23 mouse cellular contexts compared by ENCODE assay signal in genomic region chr12:73881399-73881798, GRCm38 (mm10). TPM values are rescaled to one million over a fixed set of nuclear protein-coding genes. Genes with fewer than 3 reads are reported as not detected.
DNase-seq lines count a peak whose midpoint lies in the region; ATAC-seq and TF ChIP-seq lines count a peak whose summit lies in the region.
"Had no signal": no experiment of that assay in that cellular context is flagged by ENCODE, and none has a peak within 500 bp of the region (broad histone marks: within the 10 kb centered on the region; RNA-seq: fewer than 3 reads in every experiment).

No protein-coding gene starts in this region.

- no peak for TF ChIP-seq CTCF in lung, postnatal 0 days (IDR thresholded peaks at IDR 0.05)

- DNase-seq in lung, postnatal 0 days (ENCODE audit: low spot score) = no peak
- DNase-seq in lung, postnatal 25 days (ENCODE audit: low spot score) = no peak
- peak; percentile 50 to 55 for DNase-seq in B cell, adult 2 months
- no peak for DNase-seq in left cerebral cortex, postnatal 4 days
- DNase-seq in frontal cortex, postnatal 25 days (ENCODE audit: low spot score in 2 of 2) = no peak
- DNase-seq: cerebellum, adult 9-11 months; gastrocnemius, adult 2 months; heart, postnatal 14 days; kidney, adult 2 months; lung, postnatal 4 days had no signal

- H3K4me1 ChIP-seq in lung, postnatal 0 days (ENCODE audit: insufficient read depth, low read depth, low read length) = peaks cover 3% of the 10 kb centered on the region; the same call in 1 of the 2 replicates
- H3K4me1 ChIP-seq in kidney, embryonic 16.5 days (ENCODE audit: insufficient read depth, low read length) = peaks cover 4% of the 10 kb centered on the region
- H3K4me1 ChIP-seq: midbrain, embryonic 15.5 days; neural tube, embryonic 12.5 days had no signal

- H3K27ac ChIP-seq in lung, postnatal 0 days (ENCODE audit: low read length) = 0 out of 2 replicates have a peak overlapping the region, but pooled peaks have one; percentile 3
- peak overlapping the region; percentile 60 for H3K27ac ChIP-seq in macrophage
- H3K27ac ChIP-seq in kidney, embryonic 16.5 days (ENCODE audit: low read length) = no peak overlapping the region
- H3K27ac ChIP-seq: gastrocnemius, adult 2 months; liver, embryonic 14.5 days; midbrain, embryonic 15.5 days; neural tube, embryonic 12.5 days had no signal

- 54% methylated on average over 3 of the region's 3 CpGs for WGBS in lung, postnatal 0 days
- 0% methylated on average over 3 of the region's 3 CpGs for WGBS in macrophage (ENCODE audit: missing documents)
- 74% methylated on average over 3 of the region's 3 CpGs for WGBS in kidney, embryonic 16.5 days

- H3K9me3 ChIP-seq in lung, postnatal 0 days (ENCODE audit: low read length) = no peaks in the 10 kb centered on the region
- H3K9me3 ChIP-seq in kidney, embryonic 16.5 days (ENCODE audit: low read length) = no peaks in the 10 kb centered on the region
- H3K9me3 ChIP-seq: midbrain, embryonic 15.5 days; neural tube, embryonic 12.5 days had no signal

- no peak for ATAC-seq in lung, postnatal 0 days
- peak; percentile 79 for ATAC-seq in activated CD4-positive, CD25-positive, alpha-beta regulatory T cell, adult 4 months
- no peak for ATAC-seq in kidney, embryonic 16.5 days (ENCODE audit: low FRiP score, low TSS enrichment)
- ATAC-seq: forebrain, embryonic 16.5 days; hindbrain, embryonic 16.5 days; midbrain, embryonic 15.5 days; Patski had no signal

- H3K36me3 ChIP-seq in lung, postnatal 0 days (ENCODE audit: insufficient read depth, low read length) = no peaks in the 10 kb centered on the region
- no peaks in the 10 kb centered on the region for H3K36me3 ChIP-seq in macrophage (ENCODE audit: inconsistent target)
- no peaks in the 10 kb centered on the region for H3K36me3 ChIP-seq in kidney, embryonic 16.5 days (ENCODE audit: insufficient read depth, low read length)
- H3K36me3 ChIP-seq: midbrain, embryonic 15.5 days; neural tube, embryonic 12.5 days had no signal

- H3K4me2 ChIP-seq in lung, postnatal 0 days (replicated peaks; ENCODE audit: low read depth, low read length) = no peak overlapping the region
- H3K4me2 ChIP-seq in kidney, embryonic 16.5 days (replicated peaks; ENCODE audit: low read depth, low read length) = no peak overlapping the region
- H3K4me2 ChIP-seq: midbrain, embryonic 15.5 days; neural tube, embryonic 12.5 days had no signal

- no peaks in the 10 kb centered on the region for H3K79me2 ChIP-seq in macrophage (ENCODE audit: inconsistent target)

- intact Hi-C loops in left cerebral cortex, postnatal 4 days (cut with DNase I) = no loop called here

- H3K9ac ChIP-seq in lung, postnatal 0 days (replicated peaks; ENCODE audit: low read depth) = no peak overlapping the region
- no peak overlapping the region for H3K9ac ChIP-seq in kidney, embryonic 16.5 days (replicated peaks; ENCODE audit: low read length)
- H3K9ac ChIP-seq: liver, embryonic 14.5 days; midbrain, embryonic 15.5 days; neural tube, embryonic 12.5 days had no signal

- TF ChIP-seq EP300 in lung, postnatal 0 days (IDR thresholded peaks at IDR 0.05) = no peak

- H3K4me3 ChIP-seq in lung, postnatal 0 days (ENCODE audit: low read depth, low read length) = no peak overlapping the region
- no peak overlapping the region for H3K4me3 ChIP-seq in macrophage (ENCODE audit: inconsistent target)
- H3K4me3 ChIP-seq in kidney, embryonic 16.5 days (ENCODE audit: low read length) = no peak overlapping the region
- H3K4me3 ChIP-seq: erythroblast, embryonic 14.5 days; gastrocnemius, adult 2 months; midbrain, embryonic 15.5 days; neural tube, embryonic 12.5 days had no signal

- no peaks in the 10 kb centered on the region for H3K27me3 ChIP-seq in lung, postnatal 0 days (replicated peaks; ENCODE audit: insufficient read depth, low read length)
- no peaks in the 10 kb centered on the region for H3K27me3 ChIP-seq in kidney, embryonic 16.5 days (ENCODE audit: insufficient read depth, low read length)
- H3K27me3 ChIP-seq: midbrain, embryonic 15.5 days; neural tube, embryonic 12.5 days; Patski had no signal

RNA-seq across cellular contexts. Expression of gene Hif1a, which starts 19.8 kb away (rescaled TPM):
- 34.6 and 42.7 TPM in 2 replicates for polyA plus RNA-seq in lung, postnatal 0 days (2015; fragmentation: Nextera tagmentation; extraction: Ambion mirVana)
- 10 to 100 TPM; 65.7 to 77.4 TPM for polyA plus RNA-seq in activated CD4-positive, CD25-positive, alpha-beta regulatory T cell, adult 4 months (2017; shearing (Covaris generic))
- 100 to 1,000 TPM in 7 of 26 experiments, 10 to 100 TPM in 19; 48.1 to 256 (median 70.6) TPM for total RNA-seq in macrophage (2018; cell fraction: chromatin; rRNA removed)
- total RNA-seq in macrophage (2018; cell fraction: cytosol; rRNA removed) = 100 to 1,000 TPM in 1 of 26 experiments, 10 to 100 TPM in 25; 39.8 to 115 (median 52.4) TPM
- 100 to 1,000 TPM in 4 of 26 experiments, 10 to 100 TPM in 22; 52.9 to 161 (median 71.6) TPM for total RNA-seq in macrophage (2018; cell fraction: nucleus; rRNA removed)
- 50.9 to 56.8 TPM (median 56.0 TPM) in 3 replicates for polyA plus RNA-seq in macrophage (2018)
- polyA plus RNA-seq in kidney, embryonic 16.5 days (2015; fragmentation: Nextera tagmentation; extraction: Ambion mirVana) = 70.5 and 73.6 TPM in 2 replicates
- 10 to 100 TPM; 81.5 to 85.3 TPM for total RNA-seq in left cerebral cortex, postnatal 4 days (2021)

RNA-seq across cellular contexts. Expression of gene Gm49321, which starts 56.1 kb away (rescaled TPM):
- polyA plus RNA-seq in lung, postnatal 0 days (2015; fragmentation: Nextera tagmentation; extraction: Ambion mirVana) = 4.3 and 7.2 TPM in 2 replicates
- polyA plus RNA-seq in activated CD4-positive, CD25-positive, alpha-beta regulatory T cell, adult 4 months (2017; shearing (Covaris generic)) = 10 to 100 TPM; 10.8 to 21.0 TPM
- not detected for total RNA-seq in macrophage (2018; cell fraction: chromatin; rRNA removed)
- total RNA-seq in macrophage (2018; cell fraction: cytosol; rRNA removed) = under 1 TPM in 2 of 26 experiments, not detected in 24; 0.50 to 0.78 TPM
- total RNA-seq in macrophage (2018; cell fraction: nucleus; rRNA removed) = not detected
- not detected in 3 replicates for polyA plus RNA-seq in macrophage (2018)
- polyA plus RNA-seq in kidney, embryonic 16.5 days (2015; fragmentation: Nextera tagmentation; extraction: Ambion mirVana) = 13.1 and 14.8 TPM in 2 replicates
- total RNA-seq in left cerebral cortex, postnatal 4 days (2021) = 10 to 100 TPM in 1 of 2 experiments, 1 to 10 TPM in 1; 7.6 to 16.7 TPM
- polyA plus RNA-seq: C2C12; erythroblast, embryonic 14.5 days; kidney, adult 2 months; small intestine, adult 2 months; urinary bladder, adult 2 months had no signal

Comparison
In these comparisons a context has a peak if more than half of its experiments do, and no peak if none do; other contexts are left out.
1. DNase-seq: peak in B cell, adult 2 months (2 of 2); none in lung, postnatal 0 days (single experiment), lung, postnatal 25 days (single experiment), left cerebral cortex, postnatal 4 days (single experiment) and frontal cortex, postnatal 25 days (0 of 2).